Mouse (Mus musculus) left cerebral cortex, postnatal 14 days (tissue): ENCODE measurements around the gene Gstt2. TPM values are rescaled to one million over a fixed set of nuclear protein-coding genes. Genes with fewer than 3 reads are reported as not detected.
"Not testable (repeated sequence)": the region's sequence is repeated elsewhere in the genome, so short reads cannot be mapped to it uniquely, and the experiment has no call there.

Experiments
- DNase-seq, 2 experiments: peaks; one replicate each; pipeline ENCODE4 v3.0.0; 2021 to 2022; ENCODE audit warnings: low spot score in 2 of 2, mixed read lengths in 1 of 2
- intact Hi-C: fragments of 180-260 bp; cut with DNase I; formaldehyde crosslinking; loops from one replicate; pipeline ENCODE4 v1.15.1; 2025
- total RNA-seq, 2 experiments: library from RNA; stranded (reverse); gene quantifications; 2 replicates each; pipeline ENCODE4 v1.2.3; 2021

Gene Gstt2
- total RNA-seq, 2 experiments from 2014 or later = 4.1 to 4.5 TPM

DNA sequence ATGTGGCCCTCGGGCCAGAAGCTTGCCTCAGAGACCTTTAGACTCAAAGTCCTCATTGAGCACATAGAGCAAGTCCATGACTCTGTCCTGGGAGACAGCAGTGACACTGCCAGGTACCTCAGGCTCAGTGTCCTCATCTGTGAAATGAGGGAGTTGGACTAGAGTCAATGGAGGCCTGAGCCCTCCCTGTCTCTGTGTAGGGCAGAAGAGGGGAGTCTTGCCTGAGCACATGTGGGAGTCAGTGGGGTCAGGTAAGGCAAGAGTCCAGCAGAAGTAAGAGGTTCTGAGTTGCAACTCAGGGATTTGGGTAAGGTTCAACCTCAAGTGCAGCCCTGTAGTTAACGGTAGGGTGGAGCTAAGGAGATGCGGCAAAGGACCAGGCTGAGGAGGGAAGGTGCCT lies 19.8 kb upstream of the Gstt2 start:
- intact Hi-C loops = loop anchor here (5.0 kb wide), 1 partner anchor 220 kb away; no protein-coding TSS in a partner anchor
- no peak for DNase-seq

DNA sequence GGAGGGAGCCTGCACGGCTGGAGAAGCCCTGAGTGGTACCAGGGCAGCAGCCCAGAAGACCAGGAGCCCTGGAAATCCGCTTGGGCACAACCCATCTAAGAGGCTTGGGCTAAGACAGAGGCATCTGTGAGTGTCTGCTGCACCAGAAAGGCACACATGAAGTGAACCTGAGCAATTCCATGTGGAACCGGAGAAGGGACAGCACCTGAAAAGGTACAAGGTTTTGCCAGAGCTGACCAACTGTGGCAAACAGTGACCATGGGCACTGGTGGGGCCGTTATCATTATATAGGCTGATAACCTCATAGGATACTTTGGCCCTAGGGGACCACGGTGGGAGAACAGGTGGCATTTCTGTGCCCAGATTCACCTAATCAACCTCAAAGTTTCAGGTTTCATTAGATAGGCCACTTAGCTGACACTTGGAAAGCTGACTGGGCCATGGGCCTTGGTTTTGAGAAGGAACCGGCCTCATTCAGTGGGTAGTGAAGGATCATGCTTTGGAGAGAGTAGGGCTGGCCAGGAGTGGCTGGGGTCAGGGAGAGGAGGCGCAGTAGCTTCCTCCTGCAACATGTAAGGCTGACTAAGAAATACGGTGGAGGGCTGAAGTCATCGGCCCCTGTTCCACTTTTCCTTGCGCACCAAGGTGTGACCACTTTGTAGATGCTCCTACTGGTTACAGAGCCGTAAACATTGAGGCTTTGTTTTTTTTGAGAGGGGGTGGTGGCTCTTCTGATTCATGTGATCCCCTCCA lies 19.1 kb upstream of the Gstt2 start:
- intact Hi-C loops = loop anchor here (5.0 kb wide), 1 partner anchor 219 kb away; no protein-coding TSS in a partner anchor
- DNase-seq = no peak

DNA sequence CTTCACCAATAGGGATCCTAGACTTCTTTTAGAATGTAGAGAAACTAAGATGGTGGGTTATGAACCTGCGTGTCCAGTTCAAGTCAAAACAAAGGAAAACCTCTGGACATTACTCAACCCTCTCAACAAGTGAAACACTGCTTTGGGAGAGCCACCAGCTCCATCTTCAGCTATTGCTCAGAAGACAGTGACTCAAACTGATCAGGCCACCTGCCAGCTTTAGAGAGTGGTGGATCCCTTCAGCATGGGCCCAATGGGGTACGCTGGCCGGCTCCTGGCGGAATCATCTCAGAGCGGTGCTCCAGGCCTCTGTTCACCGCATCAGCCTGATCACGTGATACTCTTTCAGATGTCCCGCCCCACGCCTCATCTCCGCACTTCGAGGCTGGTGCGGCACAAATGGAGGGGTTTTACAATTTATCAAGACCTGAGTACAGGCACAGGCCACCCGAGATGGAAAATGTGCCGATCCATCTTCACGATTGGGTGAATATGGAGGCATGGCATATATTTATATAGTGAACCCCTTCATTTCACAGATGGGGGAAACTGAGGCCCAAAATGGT lies 18.3 kb upstream of the Gstt2 start:
- no peak for DNase-seq

DNA sequence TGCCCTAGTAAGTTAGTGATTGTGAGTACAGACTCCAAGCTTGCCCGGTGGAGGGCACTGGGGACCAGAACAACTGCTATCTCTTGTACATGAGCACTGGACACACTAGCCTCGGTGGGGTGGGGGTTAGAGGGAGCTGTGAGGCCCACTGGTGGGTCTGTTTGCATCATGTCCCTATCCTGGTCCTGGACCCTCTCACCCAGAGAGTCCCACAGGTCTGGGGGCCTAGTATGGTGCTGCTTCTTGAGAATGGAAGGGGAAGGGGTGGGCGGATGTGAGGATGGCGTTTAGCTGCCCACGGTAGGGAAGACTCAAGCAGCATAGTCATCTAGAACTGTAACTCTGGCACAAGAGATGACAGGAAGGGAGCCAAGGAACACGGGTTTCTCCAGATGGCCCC lies 17.6 kb upstream of the Gstt2 start:
- intact Hi-C loops = loop anchor here (5.0 kb wide), 1 partner anchor 217 kb away; no protein-coding TSS in a partner anchor
- no peak for DNase-seq

More for the DNA sequence above, 18.3 kb upstream of the Gstt2 start:
- intact Hi-C loops = loop anchor here (5.0 kb wide), 1 partner anchor 218 kb away; no protein-coding TSS in a partner anchor

DNA sequence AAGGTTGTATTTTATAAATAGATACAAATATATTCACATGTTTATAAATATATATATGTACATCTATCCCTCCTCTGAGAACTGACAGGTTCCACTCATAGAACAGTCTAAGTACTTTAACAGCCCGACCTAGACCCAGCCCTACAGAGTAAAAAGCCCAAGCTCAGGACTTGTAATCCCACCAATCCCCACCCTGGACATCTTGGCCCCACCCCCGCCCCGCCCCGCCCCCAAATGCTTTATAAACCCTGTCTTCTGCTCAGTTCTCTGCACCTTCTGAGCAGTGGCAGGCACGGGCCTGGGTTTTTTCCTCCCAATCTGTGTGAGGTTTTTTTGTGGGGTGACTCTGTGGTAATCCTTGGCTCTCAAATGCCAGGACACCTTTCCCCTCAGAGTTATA lies 16.9 kb upstream of the Gstt2 start:
- DNase-seq = no peak
- intact Hi-C loops = no loop called here

DNA sequence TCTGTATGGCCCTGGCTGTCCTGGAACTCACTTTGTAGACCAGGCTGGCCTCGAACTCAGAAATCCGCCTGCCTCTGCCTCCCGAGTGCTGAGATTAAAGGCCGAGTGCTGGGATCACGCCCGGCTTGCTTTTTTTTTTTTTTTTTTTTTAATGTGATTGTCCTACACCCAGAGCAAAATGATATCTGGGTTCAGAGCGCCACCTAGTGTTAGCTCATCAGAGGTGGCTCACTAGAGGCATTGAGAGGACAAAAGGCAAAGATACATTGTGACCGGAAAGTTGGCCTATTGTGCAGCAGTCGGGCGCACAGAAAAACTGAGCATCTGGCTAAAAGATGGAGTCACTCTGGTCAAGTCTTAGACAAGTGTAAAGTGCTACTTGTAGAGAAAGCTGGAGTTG lies 16.2 kb upstream of the Gstt2 start:
- peak; percentile 85 to 91 for DNase-seq
- intact Hi-C loops = loop anchor here (1.0 to 2.0 kb wide), 3 partner anchors 89 to 267 kb away; partner anchors contain the start of gene Cabin1

DNA sequence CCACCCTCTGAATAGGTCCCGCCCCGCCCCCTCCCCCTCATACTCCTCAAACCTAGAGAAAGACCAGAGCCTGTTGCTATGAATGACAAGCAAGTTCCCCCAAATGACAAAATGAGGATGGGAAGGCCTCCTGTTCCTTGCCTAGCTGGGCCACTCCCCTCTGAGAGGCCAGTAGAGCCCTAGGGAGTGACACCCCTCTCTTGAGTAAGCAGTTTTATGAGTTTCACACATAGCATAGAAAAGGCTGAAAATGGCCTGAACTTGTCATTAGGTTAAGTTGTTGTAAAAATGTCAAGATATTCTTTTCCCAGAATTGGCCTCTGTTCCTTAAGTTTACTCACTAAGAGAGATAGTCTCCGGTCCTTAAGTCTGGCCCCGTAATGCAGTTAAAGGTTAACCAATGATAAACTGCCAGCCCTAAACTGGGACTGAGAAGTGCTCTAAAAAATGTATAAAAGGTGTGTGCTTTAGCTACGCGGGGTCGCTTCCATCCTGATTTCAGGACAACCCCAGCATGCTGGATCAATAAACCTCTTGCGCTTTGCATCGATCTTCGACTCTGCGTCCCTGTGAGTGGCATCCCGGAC lies 15.4 kb upstream of the Gstt2 start:
- DNase-seq = no peak

DNA sequence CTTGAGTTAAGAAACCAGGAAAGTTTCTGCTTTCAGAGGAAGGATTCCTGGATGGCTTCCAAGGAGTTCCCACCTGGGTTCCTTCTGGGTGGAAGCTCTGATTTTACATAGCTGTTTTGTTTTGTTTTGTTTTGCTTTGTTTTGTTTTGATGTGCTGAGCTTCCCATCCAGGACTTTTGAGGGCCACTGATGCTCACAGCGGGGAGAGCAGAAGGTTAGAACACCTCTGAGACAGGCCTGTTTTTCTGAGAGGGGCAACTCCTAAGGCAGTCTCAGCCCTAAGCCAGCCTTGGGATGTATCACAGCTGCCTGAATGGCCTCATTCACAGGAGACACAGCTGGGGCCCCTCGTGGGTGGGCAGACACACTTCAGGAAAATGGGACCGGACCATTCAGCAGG lies 14.5 kb upstream of the Gstt2 start:
- DNase-seq = no peak
- intact Hi-C loops = loop anchor here (2.0 kb wide), 1 partner anchor 87 kb away; the partner anchor contains the start of gene Cabin1

More for the DNA sequence above, 15.4 kb upstream of the Gstt2 start:
- intact Hi-C loops = loop anchor here (1.0 to 2.0 kb wide), 3 partner anchors 88 to 266 kb away; partner anchors contain the start of gene Cabin1

DNA sequence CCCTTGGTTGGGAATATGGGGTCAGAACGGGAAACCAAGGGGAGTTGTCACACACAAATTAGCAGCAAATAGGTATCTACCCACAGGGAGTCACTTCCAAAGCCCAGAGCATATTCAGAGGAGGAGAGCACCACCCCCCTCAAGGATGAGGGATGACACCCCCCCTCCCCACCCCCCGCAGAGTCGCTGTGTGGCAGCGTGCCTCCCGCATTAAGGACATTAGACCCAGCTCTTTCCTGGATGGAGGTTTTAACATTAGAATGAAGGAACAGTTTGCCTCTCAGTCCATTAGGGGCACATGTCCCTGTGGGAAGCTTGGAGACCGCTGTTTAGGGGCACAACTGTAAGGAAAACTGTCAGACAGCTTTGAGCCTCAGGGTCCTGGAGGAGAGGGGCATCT lies 13.9 kb upstream of the Gstt2 start:
- intact Hi-C loops = no loop called here
- no peak for DNase-seq

DNA sequence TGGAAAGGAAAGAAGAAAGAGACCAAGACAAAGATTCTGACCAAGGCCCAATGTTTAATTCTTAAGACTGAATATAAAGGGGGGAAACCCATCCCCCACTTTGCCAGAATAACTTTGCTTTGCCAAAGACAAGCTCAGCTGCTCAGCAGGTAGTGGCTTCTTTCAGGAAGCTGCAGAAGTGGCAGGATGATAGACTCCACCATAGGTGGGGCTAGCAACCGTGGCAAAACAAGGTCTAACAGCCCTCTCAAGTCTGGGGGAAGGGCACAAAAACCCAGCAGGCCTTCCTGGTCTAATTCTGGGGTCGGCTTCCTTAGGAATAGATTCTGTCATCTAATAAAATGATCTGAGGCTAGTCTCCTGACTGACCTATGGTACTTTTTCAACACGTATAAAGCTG lies 11.2 kb upstream of the Gstt2 start:
- intact Hi-C loops = no loop called here
- no peak for DNase-seq

DNA sequence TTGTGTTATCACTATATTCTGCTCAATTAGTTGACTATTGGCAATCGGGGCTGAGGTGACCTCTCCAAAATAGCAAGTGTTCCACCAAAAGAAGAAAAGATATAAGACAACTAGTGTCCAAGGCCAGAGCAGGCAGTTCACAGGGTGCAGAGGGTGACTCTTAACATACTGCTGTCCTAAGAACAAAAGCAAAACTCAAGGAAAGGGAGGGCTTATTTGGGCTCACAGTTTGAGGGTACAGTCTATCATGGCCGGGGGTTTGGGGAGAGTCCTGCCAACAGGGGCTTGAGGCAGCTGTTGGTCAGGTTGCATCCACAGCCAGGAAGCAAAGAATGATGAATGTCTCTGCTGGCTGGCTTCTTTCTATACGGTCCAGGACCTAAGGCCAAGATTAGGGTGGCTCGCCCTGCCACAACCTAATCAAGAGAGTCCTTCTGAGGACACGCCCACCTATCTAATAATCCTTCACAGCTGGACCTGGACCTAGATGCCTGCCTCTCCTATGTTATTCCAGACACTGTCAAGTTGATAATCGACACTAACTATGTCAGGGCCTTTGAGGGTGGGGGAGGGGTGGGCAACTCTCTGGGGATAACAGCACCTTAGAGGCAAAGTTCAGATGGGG lies 8.2 kb upstream of the Gstt2 start:
- intact Hi-C loops = no loop called here
- DNase-seq = no peak

DNA sequence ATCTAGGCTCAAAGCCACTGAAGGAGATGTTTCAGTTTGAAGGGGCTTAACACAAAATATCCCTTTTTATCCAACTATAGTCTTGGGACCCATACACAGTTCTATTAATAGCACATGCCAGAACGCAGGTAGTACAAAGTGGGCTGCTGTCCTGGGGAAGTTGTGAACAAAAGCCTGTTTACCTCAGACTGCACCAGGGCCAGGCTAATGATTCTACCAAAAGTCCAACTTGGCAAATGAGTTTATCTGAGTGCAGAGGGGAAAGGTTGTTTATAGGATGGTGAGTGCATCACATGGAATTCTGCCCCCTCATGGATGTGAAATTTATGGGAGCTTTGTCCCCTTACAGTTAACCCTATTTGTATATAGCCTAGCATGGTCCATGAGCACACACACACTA lies 7.6 kb upstream of the Gstt2 start:
- no peak for DNase-seq
- intact Hi-C loops = no loop called here

DNA sequence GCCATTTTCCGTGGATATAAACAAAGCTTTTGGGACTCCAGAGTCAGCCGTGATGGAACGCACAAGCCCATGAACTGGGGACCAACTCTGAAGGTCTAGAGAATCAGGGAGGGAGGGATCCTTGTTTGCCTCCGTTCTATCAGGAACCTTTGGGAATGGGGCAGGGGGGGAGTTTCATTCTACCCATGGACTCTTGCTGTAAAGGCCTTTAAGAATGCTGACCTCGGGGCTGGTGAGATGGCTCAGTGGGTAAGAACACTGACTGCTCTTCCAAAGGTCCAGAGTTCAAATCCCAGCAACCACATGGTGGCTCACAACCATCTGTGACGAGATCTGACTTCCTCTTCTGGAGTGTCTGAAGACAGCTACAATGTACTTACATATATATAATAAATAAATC lies 6.7 kb upstream of the Gstt2 start:
- intact Hi-C loops = not testable (repeated sequence)

DNA sequence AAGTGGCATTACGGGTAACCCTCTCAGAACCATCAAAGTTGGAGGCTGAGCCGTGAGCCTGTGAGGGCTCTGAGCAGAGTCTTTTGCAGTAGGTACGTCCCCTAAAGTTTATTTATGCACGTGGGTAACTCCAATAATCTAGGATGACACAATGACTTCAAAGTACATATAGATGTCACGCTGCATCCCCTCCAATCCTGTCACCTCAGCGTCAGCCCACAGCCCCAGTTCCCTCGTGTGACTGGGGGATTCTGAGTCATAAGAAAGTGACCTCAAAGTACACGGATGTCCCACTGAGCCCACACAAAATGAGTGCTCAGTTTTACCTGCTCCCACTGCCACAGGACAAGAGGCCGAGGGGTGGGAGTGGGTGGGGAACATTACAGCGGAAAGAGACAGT lies 1.9 kb upstream of the Gstt2 start:
- intact Hi-C loops = loop anchor here (5.0 kb wide), 1 partner anchor 67 kb away; the partner anchor contains the start of gene Ddt
- DNase-seq = no peak

More for the DNA sequence above, 6.7 kb upstream of the Gstt2 start:
- not testable (repeated sequence) for DNase-seq

DNA sequence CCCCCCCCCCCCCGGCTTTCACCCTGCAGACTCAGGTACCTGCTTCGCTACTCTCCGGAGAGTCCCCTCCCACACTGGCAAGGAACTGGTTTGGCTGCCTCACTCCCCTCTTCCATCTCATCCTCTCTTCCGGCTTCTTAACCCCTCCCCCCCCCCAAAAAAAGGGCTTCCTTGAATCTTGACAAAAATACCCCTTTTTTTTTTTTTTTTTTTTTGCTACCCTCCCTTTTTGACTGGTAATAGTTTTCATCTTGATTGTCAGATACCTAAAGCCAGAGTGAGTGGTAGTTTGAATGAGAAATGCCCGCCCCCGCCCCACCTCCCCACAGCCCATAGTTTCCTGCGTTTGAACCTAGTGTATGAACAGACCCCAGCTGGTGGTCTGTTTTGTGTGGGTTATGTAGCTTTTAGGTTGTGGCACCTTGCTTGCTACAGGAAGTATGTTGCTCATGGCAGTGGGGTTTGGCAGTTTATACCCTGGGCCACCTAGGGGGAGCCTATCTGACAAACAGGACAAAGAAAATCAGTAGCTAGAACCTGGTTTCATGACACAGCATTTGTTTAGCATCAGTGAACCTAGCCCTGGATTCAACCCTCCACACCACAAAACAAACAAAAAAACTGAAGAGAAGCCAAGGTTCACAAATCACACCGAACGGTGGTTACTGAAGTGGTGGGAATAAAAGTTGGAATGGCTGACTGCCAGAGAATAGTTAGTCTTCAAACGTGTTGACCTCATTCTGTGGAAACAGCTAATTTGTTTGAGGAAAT lies 1.3 kb downstream of the Gstt2 start:
- intact Hi-C loops = loop anchor here (5.0 kb wide), 1 partner anchor 64 kb away; the partner anchor contains the start of gene Ddt
- DNase-seq = no peak

DNA sequence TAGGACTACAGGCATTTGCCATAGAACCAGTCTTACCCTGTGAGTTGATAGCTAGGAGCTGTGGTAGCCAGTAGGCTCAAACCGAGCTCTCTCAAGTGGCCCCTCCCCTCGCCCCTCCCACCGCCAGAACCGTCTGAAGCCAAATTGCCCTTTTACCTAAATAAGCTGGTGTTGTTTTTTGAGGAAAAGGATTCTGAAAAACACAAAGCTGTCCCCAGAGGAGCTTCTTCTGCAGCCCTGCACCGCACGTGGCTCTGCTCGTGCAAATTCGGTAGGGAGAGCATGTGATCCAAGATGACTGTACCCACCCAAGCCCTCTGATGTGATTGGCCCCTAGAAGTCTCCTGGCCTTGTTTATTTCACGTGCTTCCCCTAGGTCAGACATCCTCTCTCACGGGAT lies 1.9 kb downstream of the Gstt2 start:
- intact Hi-C loops = loop anchor here (5.0 kb wide), 1 partner anchor 63 kb away; the partner anchor contains the start of gene Ddt
- DNase-seq = peak; percentile 26 to 74

DNA sequence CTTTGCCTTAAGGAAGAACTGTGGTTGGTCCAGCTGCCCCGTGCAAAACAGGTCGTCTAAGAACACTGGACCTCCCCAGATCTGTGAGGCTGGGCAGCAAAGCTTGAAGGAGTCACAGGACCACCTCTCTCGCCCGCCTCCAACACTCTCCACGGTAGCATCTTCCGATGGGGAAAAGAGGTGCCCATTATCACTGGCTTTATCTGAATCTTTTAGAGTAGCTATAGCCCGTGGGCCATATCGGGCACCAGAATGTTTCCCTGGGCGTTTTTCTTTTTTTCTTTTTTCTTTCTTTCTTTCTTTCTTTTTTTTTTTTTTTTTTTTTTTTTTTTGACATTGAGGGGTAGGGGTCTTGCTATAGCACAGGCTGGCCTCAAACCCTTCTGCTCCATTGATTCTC lies 2.5 kb downstream of the Gstt2 start:
- DNase-seq = no peak
- intact Hi-C loops = loop anchor here (5.0 kb wide), 1 partner anchor 62 kb away; the partner anchor contains the start of gene Ddt

DNA sequence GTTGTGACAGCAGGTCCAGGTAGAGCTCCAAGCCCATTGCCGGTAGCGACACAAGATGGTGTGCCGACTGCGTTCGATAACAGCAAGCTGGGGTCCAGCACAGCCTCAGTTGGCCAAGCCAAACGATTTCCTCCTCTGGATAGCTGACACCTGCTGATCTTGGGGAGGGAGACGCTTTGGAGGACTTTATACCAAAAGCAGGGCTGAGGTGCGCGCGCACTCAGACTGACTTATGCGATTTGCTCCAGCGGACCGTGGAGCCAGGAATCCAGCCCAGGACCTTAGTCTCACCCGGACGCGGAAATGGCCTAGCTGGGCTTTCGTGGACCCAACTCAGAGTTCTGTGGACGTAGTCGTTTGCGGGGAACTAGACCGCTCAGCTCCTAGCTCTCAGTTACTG lies 3.0 kb downstream of the Gstt2 start:
- intact Hi-C loops = no loop called here
- peak in 1 of 2 experiments; percentile 36 for DNase-seq
